Mouse (Mus musculus) CD8-positive naive resting alpha-beta T cell, adult 2 months (primary cell): ENCODE results near the gene Tnfsf15.

ENCODE experiments used
- DNase-seq, 2 experiments: peaks; one replicate each; pipeline ENCODE4 v3.0.0; 2022; ENCODE audit warnings: low read depth in 2 of 2, low spot score in 2 of 2

The Tnfsf15 gene

DNA sequence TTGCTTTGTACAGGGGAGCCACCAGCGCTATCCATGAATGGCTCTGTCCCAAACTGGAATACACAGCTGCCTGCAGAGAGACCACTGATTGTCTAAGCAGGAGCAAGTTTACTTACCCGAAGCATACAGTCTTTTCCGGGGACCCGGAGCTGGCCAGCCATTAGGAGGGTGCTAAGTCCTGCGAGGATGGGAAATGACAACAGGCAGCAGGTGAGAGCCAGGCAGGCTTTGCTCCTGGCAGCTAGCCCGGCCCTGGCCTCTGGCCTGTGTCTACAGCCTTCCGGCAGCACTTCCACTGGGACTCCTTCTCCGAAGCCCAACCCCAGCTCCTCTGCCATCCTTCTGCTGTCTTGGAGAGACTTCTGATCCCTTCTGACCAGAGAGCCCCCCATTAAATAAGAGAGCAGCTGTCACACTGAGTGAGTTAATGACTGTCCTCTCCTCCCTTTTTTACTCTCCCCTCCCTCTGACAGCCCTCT, at the start of gene Tnfsf15:
Tnfsf15 (minus strand) TSS at position 421 of the 479 bp plus-strand sequence.
- no peak for DNase-seq

DNA sequence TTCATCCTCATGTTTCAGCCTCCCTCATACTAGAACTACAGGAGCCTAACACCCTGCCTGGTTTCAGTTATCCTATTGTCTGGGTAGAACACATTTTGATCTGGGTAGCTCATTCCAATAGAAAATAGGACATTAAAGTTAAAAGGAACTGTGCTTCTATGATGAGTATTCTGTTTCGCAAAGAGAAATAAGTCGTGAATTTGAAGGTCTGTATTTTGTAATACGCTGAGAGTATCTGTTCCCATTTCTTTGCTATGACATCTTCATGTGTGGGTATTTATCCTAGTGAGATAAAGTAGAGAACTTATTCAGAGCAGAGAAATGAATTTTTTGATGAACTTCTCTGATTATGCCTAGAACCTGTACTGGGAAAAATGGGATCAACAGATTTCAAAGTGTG, 47.4 kb upstream of the Tnfsf15 start:
- no peak for DNase-seq

DNA sequence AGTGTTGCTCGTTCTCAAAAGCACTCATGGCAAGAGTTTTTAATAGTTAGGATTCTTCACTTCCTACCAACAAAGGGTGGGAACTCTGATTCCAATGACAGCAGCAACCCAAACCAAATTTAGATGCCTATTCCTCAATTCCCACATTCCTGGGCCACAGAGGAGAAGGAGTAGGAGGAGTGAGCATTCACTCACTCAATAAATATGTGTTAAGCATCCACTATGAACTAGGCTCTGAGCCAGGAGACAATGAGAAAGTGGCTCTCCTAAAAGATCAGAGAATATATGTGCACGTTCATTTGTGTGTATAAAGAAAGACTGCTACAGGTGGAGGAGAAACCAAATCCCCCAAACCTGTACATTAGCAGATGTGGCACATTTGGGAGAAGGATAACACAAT, 40.6 kb upstream of the Tnfsf15 start:
- DNase-seq: no peak

DNA sequence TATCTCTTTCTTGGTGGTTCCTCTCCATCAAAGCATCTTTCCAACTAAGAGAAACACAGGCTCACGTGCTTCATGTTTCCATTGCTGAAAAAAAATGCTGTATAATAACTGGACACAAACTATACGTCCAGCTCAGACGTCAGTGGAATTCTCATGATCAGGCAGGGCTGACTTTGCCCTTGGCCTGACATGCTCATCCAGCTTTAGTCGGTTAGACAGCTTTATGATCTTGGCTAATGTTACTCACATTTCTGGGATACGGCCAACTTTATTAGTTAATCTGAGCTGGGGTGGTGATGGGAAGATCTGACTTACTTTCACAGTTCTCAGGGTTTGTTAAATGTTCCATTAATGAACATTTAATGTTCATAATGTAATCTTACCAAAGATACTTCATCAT, 38.9 kb upstream of the Tnfsf15 start:
- no peak for DNase-seq

DNA sequence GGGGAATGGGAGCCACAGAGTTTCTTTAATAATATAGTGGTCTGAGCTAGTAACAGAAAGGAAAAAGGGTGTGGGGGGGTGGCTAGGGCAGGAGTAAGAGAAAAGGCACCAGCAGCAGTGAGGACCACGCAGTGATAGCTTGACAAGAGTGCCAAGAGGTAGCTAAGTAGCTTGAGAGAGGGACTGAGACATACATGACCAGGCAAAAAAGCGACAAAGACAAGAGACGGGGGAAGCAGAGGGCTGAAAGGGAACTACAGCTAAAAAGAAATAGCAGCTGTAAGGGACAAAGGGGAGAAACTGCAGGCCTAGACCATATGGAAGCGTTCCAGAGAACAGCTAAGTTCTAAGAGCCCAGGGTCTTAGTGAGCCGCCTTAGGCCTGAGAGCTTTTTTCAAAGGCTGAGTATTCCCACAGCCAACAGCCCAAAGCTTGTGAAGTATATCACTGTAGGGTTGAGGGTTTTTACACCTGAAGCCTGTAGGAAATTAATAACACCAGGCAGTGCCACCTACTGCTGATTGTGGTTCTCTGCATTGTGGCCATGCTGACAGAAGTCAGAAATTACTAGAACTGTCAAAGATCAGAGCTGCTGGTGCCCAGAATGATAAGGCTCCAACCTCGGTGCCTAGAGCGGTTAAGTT, 38.2 kb upstream of the Tnfsf15 start:
- DNase-seq: no peak

DNA sequence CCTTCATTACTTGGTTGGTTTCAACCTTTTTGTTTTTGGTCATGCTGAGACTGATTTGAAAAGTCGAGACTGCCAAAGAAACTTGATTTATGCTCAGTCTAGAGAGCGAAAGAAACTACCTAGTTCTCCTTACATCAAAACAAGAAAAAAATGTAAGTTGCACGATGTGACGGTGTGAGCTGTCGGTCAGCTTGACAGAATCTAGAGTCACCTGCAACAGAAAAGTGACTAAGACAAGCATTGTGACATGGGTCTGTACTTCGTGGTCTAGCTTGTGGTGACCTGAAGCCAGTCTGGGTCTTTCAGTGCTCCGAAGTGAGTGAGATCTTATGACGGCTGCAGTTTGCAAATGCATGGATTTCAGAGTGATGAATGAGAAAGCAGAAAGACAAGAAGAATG, 32.3 kb upstream of the Tnfsf15 start:
- no peak for DNase-seq

DNA sequence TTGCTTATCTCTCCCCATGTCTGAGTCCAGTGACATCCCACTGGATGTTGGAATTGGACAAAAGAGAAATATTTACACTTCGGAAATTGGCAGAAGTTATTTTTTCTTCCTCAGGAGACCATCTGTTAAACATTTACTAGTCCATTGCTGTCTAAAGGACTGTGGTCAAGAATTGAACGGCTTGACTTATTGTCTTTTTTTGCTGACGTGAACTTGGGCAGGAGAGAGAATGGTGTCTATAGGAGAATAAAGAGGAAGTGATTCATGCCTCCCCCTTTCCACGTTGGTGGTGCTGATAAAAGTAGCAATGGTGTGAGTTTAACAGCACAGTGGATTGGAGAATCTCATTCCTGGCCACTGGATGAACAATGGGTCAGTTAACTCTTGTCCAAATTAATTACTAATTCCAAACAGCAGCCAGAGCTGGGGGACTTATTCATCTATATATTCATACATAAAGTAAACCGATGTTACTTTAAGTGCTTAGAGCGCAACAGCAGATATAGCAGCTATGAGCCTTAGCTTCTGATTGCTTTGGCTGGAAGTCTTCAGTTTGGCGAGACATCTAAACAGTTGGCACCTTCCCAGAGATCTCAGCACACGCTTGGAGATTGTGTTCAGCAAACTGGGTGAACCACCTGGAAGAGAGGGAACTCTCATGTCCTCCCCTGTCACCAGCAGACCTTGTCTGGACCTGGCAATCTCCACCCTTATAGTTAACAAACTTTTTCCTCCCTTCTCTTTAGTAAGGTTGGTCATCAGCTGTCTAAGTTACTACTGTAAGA, 28.6 kb upstream of the Tnfsf15 start:
- DNase-seq: no peak

DNA sequence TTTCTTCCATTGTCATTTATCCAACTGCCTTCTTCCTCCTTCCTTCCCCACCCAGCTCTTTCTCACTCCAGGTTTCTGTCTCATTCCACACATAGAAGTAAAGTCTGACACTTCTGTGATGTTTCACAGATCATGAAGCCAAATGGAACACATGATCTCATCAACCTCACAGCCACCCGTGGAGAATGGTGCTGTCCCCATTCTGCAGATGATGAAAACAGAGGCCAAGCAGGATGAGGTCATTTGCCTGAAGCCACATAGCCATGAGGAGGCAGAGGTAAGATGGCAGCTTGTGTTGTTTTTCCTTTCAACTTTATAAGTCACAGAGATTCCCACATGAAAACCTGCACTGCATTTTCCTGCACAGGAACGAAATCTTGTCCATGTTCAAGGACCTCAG, 27.6 kb upstream of the Tnfsf15 start:
- DNase-seq: no peak

DNA sequence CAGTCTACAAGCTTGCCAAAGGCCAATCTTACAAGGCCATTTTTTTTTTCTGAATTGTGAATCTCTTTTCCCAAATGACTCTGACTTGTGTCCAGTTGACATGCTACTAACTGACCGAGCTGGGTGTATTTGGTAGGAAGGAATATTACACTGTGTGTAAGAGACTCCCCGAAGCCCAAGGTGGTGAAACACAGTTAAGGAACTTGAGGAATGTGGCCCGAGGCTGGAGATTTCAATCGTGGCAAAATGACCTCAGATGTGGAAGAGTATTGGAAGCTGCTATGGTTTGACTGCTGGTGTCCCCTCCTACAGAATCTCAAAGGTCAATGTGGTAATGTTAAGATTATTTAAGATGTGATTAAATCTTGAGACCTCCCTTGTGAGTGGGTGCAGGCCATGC, 26.4 kb upstream of the Tnfsf15 start:
- no peak for DNase-seq

DNA sequence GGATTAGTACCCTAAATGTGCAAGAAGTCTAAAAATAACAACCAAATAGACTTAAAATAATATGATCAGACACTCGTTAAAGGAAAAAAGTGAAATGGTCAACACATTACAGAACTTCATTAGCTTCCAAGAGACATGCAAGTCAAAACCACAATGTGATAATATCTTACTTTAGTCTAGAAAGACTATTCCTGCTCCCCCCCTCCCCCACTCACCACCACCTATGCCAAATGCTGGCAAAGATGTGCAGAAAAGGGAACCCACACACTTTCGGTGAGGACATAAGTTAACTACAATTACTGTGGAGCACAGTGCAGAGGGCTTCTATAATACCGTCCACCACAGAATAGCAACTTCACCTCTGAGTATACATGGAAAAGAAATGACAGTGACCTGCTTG, 24.2 kb upstream of the Tnfsf15 start:
- no peak for DNase-seq

DNA sequence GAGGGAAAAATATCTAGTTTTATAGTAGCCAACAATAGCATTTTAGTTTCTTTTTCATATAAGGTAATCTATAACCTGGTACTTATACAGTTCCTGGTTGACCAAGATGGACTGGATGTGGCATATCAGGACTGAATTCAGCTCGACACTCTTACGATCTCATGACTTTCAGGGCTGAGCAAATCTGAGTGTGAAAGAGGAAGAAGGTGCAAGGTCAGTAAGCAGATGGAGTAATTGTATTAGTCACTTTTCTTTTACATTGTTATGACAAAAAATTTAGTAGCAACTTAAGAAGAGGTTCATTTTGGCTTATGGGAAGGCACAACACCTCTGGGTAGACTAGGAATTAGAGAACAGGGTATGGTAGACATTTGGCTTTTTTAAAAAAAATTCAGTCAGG, 20.1 kb upstream of the Tnfsf15 start:
- no peak for DNase-seq

DNA sequence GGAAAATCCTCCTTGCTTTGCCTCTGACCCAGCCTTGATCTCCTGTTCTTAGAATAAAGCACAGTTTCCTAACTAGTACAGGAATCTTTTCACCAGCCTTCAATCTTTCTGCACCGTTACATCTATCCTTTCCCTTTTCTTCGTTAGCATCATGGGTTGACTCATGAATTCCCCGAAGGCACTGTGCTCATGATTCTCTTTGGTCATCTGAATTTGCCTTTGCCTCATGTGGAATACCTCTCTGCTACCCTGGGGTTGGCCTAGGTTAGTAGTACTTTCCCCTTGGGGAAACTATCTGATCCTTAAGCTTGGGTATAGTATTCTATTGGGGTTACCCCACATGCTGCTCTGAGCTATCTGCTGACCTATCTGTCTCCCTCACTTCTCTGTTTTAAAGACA, 15.0 kb upstream of the Tnfsf15 start:
- no peak for DNase-seq

DNA sequence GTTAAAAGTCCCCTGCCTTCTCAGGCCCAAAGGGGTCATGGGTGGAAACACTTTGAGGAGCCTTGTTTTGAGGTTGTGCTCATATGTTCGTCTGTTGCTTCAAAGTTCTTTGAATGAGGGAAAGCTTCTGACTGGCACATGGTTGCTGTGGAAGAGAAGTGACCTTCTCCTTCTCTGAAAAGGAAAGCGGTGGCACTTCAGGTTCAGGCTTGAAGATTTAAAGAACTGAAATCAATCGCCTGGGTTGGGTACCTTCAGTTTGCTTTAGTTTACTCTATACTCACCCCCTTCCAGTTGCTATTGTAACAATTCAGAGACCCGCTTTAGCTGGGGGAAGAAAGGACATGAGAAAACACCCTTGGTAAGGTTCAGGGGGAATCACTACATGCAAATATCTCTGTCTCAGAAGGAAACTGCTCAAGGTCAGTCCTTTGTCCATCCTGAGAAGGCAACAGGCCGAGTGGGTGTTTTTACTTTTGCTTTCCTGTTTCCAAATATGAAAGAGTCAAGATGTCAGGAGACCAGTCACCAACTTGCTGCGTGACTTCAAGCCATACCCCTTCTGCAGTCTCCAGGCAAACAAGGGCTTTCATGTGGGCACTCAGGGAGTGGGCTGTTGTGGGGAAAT, 12.7 kb upstream of the Tnfsf15 start:
- DNase-seq: no peak

DNA sequence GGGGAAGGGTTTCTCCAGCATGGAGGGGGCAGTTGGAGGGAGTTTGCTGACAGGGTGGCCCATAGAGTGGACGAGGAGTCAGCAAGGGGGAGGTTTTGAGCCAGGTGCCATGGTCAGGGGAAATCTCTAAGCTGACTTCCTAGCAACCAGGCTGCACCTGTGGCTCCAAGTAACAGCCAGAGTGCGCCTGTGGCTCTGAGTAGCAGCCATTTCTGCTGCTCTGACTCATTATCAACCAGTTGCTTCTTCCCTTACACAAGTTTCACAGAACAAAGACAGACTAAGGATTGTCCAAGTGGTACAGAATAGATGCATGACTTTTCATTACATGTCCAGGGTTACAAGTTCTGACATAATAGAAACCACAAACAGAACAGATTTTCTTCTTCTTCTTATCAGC, 11.2 kb upstream of the Tnfsf15 start:
- no peak for DNase-seq

DNA sequence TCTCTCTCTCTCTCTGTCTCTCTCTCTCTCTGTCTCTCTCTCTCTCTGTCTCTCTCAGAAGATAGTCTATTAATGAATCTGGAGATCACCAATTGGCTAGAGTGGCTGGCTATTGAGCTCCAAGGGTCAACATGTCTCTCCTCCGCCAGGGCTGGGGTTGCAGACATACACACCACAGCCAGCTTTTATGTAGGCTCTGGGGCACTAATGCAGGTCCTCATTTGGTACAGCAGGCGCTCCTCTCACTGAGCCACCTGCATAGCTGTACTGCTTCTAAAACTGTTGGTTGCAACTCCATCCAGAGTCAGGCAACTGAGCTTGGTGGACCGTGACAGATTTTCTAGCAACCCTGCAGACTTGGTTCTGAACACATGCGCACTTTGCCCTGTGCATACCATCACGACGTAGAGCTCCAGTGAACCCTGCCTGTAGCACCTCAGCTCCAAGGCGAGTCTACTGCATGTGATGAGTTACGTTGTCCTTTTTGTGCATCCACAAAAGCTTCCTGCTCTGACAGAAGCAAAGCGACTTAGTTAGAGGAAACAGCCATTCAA, 9.6 kb upstream of the Tnfsf15 start:
- DNase-seq: no peak

DNA sequence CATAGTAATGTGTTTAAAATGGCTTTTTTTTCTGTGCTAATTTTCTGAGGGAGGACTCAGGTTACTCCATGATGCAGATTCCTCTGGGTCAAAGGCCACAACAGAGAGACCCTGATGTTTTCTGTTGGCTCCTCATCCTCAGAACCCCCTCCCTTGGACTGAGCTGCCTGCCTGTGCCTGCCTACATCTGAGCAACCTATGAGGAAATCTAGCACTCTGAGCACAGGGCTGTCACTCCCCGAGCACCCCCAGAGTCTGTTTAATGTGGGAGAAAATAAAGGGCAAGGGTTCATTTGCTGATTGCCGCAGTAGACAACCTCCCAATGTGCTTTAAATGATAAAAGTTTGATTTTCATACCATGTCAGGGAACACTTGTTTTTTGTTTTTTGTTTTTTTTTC, 8.9 kb upstream of the Tnfsf15 start:
- no peak for DNase-seq

DNA sequence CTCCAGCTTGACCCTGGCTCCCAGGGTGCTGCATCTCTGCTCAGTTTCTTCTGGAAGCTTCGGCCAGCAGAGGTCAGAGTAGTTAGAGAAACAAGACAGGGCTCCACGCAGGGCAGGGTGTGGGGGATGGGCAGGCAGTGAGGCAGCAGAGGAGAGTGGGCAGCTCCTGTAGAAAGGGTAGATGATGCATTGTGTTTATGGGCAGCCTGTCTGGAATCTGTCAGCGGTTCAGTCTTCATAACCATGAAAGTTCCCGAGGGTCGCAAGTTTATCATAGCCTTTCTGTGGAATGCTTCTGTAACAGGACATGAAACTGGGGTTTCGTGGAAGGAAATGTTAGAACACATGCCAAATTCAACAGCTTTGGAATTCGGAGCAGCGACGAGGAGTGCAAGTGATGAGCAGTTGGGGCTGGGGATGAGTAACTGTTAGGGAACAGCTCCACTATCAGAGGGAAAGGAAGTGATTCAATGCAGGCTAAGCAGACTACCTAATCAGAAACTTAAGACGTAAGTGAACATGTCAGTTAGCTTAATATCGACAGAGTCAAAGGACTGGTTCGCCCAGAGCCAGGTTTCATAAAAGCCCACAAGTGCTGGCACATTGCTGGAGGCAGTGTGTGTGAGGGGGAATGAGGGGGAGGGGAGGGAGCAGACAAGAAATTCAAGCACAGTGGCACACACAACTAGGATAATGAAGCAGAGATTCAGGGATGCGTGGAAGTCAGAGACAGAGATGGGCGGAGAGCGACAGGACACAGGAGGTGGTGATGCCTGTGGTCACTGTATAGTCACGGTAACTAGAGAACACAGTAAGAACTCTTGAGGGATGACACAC, 8.0 kb upstream of the Tnfsf15 start:
- DNase-seq: no peak

DNA sequence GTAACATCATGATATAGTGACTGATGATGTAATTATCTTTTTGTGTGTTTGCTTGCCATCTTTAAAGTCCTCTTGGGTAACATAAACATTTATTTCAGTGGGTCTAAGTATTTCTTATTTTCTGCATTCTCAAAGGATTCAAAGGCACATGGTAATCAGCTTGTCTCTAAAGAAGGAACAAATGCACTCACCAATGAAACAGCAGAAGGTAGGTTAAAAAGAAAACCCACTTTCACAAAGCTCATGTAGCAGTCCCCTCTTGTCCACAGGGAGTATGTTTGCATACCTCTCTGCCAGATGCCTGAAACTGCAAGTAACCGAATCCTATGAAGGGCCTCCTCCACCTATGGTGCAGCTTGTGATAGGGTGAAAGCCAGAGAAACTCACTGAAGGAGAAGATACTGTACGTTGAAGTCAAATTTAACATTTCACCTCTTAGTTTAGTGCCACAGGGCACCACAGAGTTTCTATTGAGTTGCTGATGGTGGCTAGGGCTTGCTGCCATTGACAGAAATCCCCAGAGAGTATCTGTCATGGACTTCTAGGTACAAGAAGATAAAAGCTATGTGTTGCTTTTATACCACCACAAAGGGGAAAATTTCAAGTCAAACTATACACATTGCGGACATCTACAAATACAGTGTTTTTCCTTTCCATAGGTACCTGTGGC, 3.3 kb upstream of the Tnfsf15 start:
- DNase-seq: no peak

DNA sequence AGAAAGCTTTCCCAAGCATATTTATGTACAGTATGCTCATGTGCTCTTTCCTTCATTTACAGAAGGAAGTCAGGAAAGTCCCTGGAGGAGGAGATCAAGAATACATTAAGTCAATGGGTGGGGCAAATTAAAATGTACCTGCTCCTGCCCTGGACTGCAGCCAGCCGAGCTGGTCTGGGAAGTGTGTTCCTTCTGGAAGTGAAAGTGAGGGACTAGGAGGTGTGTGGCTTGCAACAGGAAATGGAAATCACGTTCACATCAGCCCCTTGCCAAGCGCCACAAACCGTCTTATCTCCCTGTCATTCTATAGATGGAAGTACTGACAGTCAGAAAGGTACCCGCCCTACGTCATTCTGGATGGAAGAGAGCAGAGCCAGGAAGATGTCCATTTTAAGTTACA, 358 bp upstream of the Tnfsf15 start:
- no peak for DNase-seq

DNA sequence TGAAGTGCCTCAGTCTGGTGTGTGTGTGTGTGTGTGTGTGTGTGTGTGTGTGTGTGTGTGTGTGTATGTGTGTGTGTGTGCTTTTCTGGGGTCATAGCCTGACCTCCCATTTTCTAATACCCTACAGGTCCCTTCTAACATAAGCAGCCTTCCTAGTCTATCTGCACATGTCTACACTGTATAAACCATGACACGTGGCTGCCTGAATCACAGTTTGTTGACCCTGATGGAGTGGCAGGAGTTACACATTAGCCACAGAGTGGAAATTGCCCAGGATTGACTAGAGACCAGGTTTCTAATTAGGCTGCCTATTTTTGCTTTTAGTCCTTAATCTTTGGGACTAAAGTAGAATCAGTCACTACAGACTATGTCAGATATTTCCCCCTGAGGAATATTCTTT, 1.3 kb downstream of the Tnfsf15 start:
- DNase-seq: no peak
